Mouse (Mus musculus): ENCODE results near the gene Nol8. TPM values are rescaled to one million over a fixed set of nuclear protein-coding genes. Genes with fewer than 3 reads are reported as not detected.

Nol8 gene
- polyA plus RNA-seq (2015; fragmentation: Nextera tagmentation; extraction: Ambion mirVana), result 16.3 and 20.6 TPM in 2 replicates

DNA sequence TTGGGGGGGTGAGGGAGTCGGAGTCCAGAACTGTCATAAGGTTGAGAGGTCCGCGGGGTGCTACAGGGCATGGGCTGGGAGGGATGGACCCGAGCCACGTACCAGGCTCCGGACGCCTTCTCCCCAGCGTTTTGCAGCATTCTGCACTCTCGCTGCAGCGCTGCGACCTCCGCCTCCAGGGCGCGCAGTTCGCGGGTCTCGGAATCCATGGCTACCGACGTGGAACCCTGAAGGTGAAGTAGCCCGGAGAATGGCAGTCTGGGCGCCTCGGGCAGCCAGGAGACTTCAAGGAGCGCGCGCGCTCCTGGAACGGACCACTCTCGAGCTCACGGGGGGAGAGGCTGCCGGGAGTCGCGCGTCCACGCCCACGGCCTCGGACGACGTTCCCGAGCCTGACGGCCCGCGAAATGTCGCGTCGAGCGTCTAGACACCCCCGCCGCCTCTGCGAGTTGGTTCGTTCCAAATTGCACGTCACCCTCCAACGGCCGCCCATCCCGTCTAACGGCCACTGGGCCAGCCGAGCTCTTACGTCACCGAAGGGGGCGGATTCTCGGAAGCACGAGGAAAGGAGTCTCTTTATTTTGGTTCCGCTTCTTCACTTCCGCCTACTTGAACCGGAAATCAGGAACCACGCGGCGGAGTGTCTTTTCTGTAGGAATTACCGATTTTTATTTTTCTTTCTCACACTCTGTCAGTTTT lies at the start of gene Nol8, which contains the start of gene Cenpp:
Gene Nol8, plus strand, starts transcription at position 598 of the 699 bp plus-strand sequence.
Gene Cenpp, minus strand, starts transcription at position 305 of the 699 bp plus-strand sequence.
- ATAC-seq (replicated peaks; ENCODE audit: low FRiP score), result peak; percentile 99
- under 1% methylated on average over 68 of the region's 68 CpGs for WGBS
- H3K4me1 ChIP-seq, result peaks cover 22% of the 10 kb centered on the region
- H3K36me3 ChIP-seq, result peaks cover 16% of the 10 kb centered on the region; the same call in 1 of the 2 replicates
- H3K4me2 ChIP-seq, result peak within 1 kb of the TSS; percentile 87
- no peaks in the 10 kb centered on the region for H3K27me3 ChIP-seq
- peak within 1 kb of the TSS; percentile 91 for H3K4me3 ChIP-seq (replicated peaks)
- no peaks in the 10 kb centered on the region for H3K9me3 ChIP-seq (replicated peaks)
- H3K27ac ChIP-seq, result peak within 1 kb of the TSS; percentile 81
- H3K9ac ChIP-seq, result peak within 1 kb of the TSS; percentile 69

DNA sequence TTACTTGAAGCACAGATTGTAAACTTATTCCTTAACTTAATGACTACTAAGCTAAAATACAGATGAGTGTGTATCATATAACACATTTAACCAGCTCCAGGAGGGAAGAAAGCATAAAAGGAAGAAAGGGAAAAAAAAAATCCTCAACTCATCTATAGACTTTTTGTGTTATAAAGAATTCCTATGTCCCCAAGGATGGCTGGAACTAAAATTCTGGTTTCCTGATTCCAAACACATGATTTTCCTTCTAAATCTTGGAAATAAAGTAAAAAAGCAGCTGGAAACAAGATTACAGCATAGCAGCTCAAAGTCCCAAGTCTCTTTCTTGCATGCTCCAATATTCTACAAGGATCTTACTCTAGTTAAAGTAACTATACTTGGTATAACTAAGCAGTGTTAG lies 49.3 kb upstream of the Nol8 start:
- Histone ChIP-seq H3K27ac (no peak overlapping the region), H3K27me3 (no peaks in the 10 kb centered on the region), H3K4me1 (no peaks in the 10 kb centered on the region), H3K4me3 (replicated peaks) (no peak overlapping the region), H3K9me3 (replicated peaks) (no peaks in the 10 kb centered on the region), H3K4me2 (no peak overlapping the region), H3K36me3 (no peaks in the 10 kb centered on the region), H3K9ac (no peak overlapping the region)
- no peak for ATAC-seq (replicated peaks; ENCODE audit: low FRiP score)

- Histone ChIP-seq H3K27me3 (no peaks in the 10 kb centered on the region), H3K4me1 (no peaks in the 10 kb centered on the region), H3K9me3 (replicated peaks) (no peaks in the 10 kb centered on the region), H3K27ac (peak within 1 kb of the TSS; percentile 45; the same call in 1 of the 2 replicates), H3K36me3 (no peaks in the 10 kb centered on the region), H3K4me2 (no peak within 1 kb of the TSS; the same call in 1 of the 2 replicates), H3K9ac (no peak within 1 kb of the TSS), H3K4me3 (replicated peaks) (peak within 1 kb of the TSS; percentile 32)
- ATAC-seq (replicated peaks; ENCODE audit: low FRiP score), result no peak
- 57% methylated on average over 4 of the region's 4 CpGs for WGBS
Measured at GRCm38 (mm10) chr13:49607714-49608113, 45.2 kb upstream of the Nol8 start, which contains the start of gene Ogn. Gene Ogn (plus strand): TSS chr13:49608046.

- Histone ChIP-seq H3K27me3 (no peaks in the 10 kb centered on the region), H3K4me3 (replicated peaks) (peak overlapping the region; percentile 32), H3K4me2 (no peak overlapping the region; the same call in 1 of the 2 replicates), H3K9ac (no peak overlapping the region), H3K4me1 (no peaks in the 10 kb centered on the region), H3K36me3 (no peaks in the 10 kb centered on the region), H3K9me3 (replicated peaks) (no peaks in the 10 kb centered on the region), H3K27ac (no peak overlapping the region)
- ATAC-seq (replicated peaks; ENCODE audit: low FRiP score), result no peak
- WGBS, result 65% methylated on average over 4 of the region's 4 CpGs
Measured at GRCm38 (mm10) chr13:49608589-49609322, 44.1 kb upstream of the Nol8 start.

GRCm38 (mm10) chr13:49617021-49617420 lies 35.9 kb upstream of the Nol8 start:
- Histone ChIP-seq H3K4me1 (no peaks in the 10 kb centered on the region), H3K9ac (no peak overlapping the region), H3K27me3 (no peaks in the 10 kb centered on the region), H3K4me2 (no peak overlapping the region), H3K4me3 (replicated peaks) (no peak overlapping the region), H3K9me3 (replicated peaks) (no peaks in the 10 kb centered on the region), H3K27ac (no peak overlapping the region), H3K36me3 (0 out of 2 replicates have a peak, but pooled peaks cover 3% of the 10 kb centered on the region)
- 90% methylated on average over 3 of the region's 3 CpGs for WGBS
- no peak for ATAC-seq (replicated peaks; ENCODE audit: low FRiP score)

- Histone ChIP-seq H3K9me3 (replicated peaks) (no peaks in the 10 kb centered on the region), H3K4me1 (no peaks in the 10 kb centered on the region), H3K27me3 (no peaks in the 10 kb centered on the region), H3K9ac (no peak overlapping the region), H3K4me3 (replicated peaks) (no peak overlapping the region), H3K36me3 (0 out of 2 replicates have a peak, but pooled peaks cover 3% of the 10 kb centered on the region), H3K4me2 (no peak overlapping the region), H3K27ac (no peak overlapping the region)
- no peak for ATAC-seq (replicated peaks; ENCODE audit: low FRiP score)
Measured at GRCm38 (mm10) chr13:49618365-49618764, 34.5 kb upstream of the Nol8 start.

DNA sequence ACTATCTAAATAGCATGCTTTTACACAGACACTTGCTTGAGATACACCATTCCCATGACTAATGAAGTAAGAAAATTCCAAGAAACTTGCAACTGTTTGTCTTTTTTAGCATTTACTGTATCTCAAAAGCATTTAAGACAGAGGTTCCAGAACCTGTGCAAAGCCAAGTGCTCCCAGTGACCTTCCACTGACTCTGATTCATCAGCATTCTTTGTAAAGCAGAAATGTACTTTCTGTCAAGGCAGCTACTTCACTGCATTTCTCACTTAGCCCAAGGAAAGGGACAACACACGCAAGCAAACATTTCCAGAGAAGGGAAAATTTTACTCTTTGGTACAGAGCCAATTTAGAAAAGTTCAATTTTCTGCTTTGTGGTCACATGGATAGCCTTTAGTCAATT lies 29.7 kb upstream of the Nol8 start:
- H3K9ac ChIP-seq, result no peak overlapping the region
- no peak overlapping the region for H3K4me3 ChIP-seq (replicated peaks)
- WGBS, result 79% methylated on average over 1 of the region's 1 CpGs
- no peaks in the 10 kb centered on the region for H3K9me3 ChIP-seq (replicated peaks)
- H3K4me1 ChIP-seq, result no peaks in the 10 kb centered on the region
- no peak for ATAC-seq (replicated peaks; ENCODE audit: low FRiP score)
- H3K27me3 ChIP-seq, result no peaks in the 10 kb centered on the region
- H3K36me3 ChIP-seq, result 0 out of 2 replicates have a peak, but pooled peaks cover 3% of the 10 kb centered on the region
- no peak overlapping the region for H3K27ac ChIP-seq
- no peak overlapping the region for H3K4me2 ChIP-seq

GRCm38 (mm10) chr13:49628167-49628566 lies 24.7 kb upstream of the Nol8 start:
- Histone ChIP-seq H3K27me3 (no peaks in the 10 kb centered on the region), H3K4me1 (no peaks in the 10 kb centered on the region), H3K4me3 (replicated peaks) (no peak overlapping the region), H3K9me3 (replicated peaks) (no peaks in the 10 kb centered on the region), H3K9ac (no peak overlapping the region), H3K4me2 (no peak overlapping the region), H3K36me3 (no peaks in the 10 kb centered on the region), H3K27ac (no peak overlapping the region)
- no peak for ATAC-seq (replicated peaks; ENCODE audit: low FRiP score)

- Histone ChIP-seq H3K27me3 (no peaks in the 10 kb centered on the region), H3K27ac (no peak overlapping the region), H3K36me3 (no peaks in the 10 kb centered on the region), H3K9me3 (replicated peaks) (no peaks in the 10 kb centered on the region), H3K4me2 (no peak overlapping the region), H3K4me3 (replicated peaks) (no peak overlapping the region), H3K4me1 (no peaks in the 10 kb centered on the region), H3K9ac (no peak overlapping the region)
- 89% methylated on average over 2 of the region's 2 CpGs for WGBS
- no peak for ATAC-seq (replicated peaks; ENCODE audit: low FRiP score)
Measured at GRCm38 (mm10) chr13:49629076-49629475, 23.8 kb upstream of the Nol8 start.

GRCm38 (mm10) chr13:49639965-49640364 lies 12.9 kb upstream of the Nol8 start:
- Histone ChIP-seq H3K4me1 (no peaks in the 10 kb centered on the region), H3K9me3 (replicated peaks) (no peaks in the 10 kb centered on the region), H3K4me3 (replicated peaks) (no peak overlapping the region), H3K4me2 (no peak overlapping the region), H3K9ac (no peak overlapping the region), H3K36me3 (peaks cover 13% of the 10 kb centered on the region), H3K27ac (no peak overlapping the region), H3K27me3 (no peaks in the 10 kb centered on the region)
- no peak for ATAC-seq (replicated peaks; ENCODE audit: low FRiP score)
- WGBS, result 94% methylated on average over 2 of the region's 2 CpGs

DNA sequence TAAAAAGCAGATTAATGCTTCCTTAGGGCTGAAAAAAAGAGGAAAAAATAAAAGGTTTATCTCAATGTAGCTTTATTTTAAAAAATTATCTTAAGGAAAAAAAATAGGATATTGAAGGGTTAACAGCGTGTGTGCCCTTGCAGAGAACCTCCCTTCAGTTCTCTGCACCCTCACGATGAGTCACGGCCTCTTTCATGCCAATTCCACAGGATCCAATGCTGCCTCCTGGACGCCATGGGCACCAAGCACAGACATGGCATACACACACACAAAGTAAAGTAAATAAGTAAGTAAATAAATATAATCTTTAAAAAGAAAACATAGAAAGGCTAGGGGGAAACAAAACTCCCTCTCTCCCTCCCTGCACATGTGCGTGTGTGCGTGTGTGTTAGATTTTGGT lies 10.2 kb upstream of the Nol8 start:
- H3K27me3 ChIP-seq, result no peaks in the 10 kb centered on the region

GRCm38 (mm10) chr13:49643669-49644362 lies 9.1 kb upstream of the Nol8 start:
- Histone ChIP-seq H3K36me3 (peaks cover 13% of the 10 kb centered on the region), H3K9me3 (replicated peaks) (no peaks in the 10 kb centered on the region), H3K27ac (no peak overlapping the region), H3K4me2 (no peak overlapping the region), H3K27me3 (no peaks in the 10 kb centered on the region), H3K4me3 (replicated peaks) (no peak overlapping the region), H3K4me1 (no peaks in the 10 kb centered on the region), H3K9ac (no peak overlapping the region)
- no peak for ATAC-seq (replicated peaks; ENCODE audit: low FRiP score)

More for the DNA sequence above, 10.2 kb upstream of the Nol8 start:
- Histone ChIP-seq H3K36me3 (peaks cover 9% of the 10 kb centered on the region; the same call in 1 of the 2 replicates), H3K4me3 (replicated peaks) (no peak overlapping the region), H3K27ac (no peak overlapping the region), H3K4me1 (no peaks in the 10 kb centered on the region), H3K9ac (no peak overlapping the region), H3K9me3 (replicated peaks) (no peaks in the 10 kb centered on the region), H3K4me2 (no peak overlapping the region)
- WGBS, result 78% methylated on average over 6 of the region's 6 CpGs
- ATAC-seq (replicated peaks; ENCODE audit: low FRiP score), result no peak
